Mouse (Mus musculus): ENCODE measurements around the gene Sulf2. TPM values are rescaled to one million over a fixed set of nuclear protein-coding genes. Genes with fewer than 3 reads are reported as not detected.
"Not testable (repeated sequence)": the region's sequence is repeated elsewhere in the genome, so short reads cannot be mapped to it uniquely, and the experiment has no call there.

Gene Sulf2
- total RNA-seq (2021): 10 to 100 TPM; 59.3 to 60.7 TPM
- long read RNA-seq, experiment 1, full-length matches to known transcripts: 18 of 56 reads
- long read RNA-seq, experiment 1, partial matches to known transcripts: 23 of 56 reads
- long read RNA-seq, experiment 1, other reads (novel, unspliced or antisense): 15 of 56 reads
- long read RNA-seq, experiment 2, full-length matches to known transcripts: 30 of 52 reads
- long read RNA-seq, experiment 2, partial matches to known transcripts: 14 of 52 reads
- long read RNA-seq, experiment 2, other reads (novel, unspliced or antisense): 8 of 52 reads

DNA sequence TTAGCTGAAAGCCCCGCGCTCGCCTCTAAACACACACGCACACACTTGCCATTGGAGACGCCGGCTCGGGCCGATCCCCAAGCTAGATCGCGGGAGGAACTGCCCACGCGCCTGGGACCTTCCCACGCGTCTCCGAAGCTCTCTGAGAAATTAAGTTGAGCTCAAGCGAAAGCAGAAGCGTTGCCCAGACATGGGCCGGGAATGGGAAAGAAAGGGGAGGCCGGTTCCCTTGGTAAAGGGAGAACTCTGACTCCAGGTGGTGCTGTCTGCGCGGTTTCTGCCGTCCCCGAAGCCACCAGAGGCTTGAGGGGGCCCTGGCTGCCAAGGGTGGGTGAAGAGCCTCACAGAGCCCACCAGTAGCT, at the start of gene Sulf2:
TSS of gene Sulf2 (minus strand) at position 210 of the 362 bp plus-strand sequence.
- peak; percentile 80 to 82 for DNase-seq
- intact Hi-C loops (cut with DNase I): loop anchor here (1.0 to 5.0 kb wide), 4 partner anchors 47 to 409 kb away; no protein-coding TSS in a partner anchor

DNA sequence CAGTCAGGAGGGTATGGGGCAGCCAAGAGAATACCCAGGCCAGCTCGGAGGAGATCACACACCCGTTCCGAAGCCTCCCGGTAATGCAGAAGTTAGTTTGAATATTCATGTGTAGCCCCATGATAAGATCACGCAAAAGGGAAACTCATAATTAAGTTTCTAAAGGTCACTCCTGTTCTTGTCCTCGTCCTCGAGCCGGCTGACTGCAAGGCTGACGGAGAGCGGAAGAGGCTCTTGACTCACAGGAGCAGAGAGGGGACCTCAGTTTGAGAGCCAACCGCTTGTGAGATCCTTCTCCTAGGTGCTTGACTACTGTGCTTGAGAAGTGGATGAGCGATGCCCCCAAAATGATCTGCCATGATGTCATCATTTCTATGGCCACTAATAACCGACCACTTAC, 48.7 kb upstream of the Sulf2 start:
- intact Hi-C loops (cut with DNase I): no loop called here
- no peak for DNase-seq

DNA sequence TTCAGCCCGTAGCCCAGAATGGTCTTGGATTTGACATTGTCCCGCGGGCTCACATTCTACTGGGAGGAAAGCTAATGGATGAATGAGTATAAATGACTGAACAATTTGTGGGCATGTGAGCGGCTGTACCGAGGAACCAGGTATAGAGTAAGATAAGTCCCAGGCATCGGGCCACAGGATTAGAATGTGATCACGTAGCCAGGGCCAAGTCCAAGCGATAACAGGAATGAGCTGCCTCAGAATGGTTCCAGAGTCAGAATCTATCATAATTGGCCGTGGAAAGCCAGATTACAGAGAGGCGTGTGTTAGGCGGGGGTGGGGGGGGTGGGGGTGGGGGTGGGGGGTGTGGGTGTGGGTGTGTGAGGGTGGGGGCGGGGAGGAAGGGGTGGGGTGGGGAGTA, 48.2 kb upstream of the Sulf2 start:
- intact Hi-C loops (cut with DNase I): no loop called here
- no peak for DNase-seq

DNA sequence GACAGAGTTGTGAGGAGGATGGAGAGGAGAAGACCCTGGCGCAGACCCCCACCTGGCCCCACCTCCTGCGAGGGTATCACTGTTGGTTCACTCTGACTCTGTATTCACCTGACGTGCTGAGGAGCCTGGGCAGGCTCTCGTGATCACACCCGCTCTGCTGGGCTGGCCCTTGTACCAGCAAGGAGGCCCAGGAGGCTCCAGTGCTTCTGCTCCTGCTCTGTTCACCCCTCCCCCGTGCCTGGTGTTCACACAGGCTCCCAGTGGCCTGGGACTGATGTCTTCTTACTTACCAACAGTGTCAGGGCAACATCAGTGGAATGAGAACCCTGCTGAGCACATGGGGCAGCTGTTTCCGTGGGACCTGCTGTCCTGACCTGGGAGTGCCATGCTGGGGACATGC, 42.5 kb upstream of the Sulf2 start:
- no peak for DNase-seq
- intact Hi-C loops (cut with DNase I): no loop called here

DNA sequence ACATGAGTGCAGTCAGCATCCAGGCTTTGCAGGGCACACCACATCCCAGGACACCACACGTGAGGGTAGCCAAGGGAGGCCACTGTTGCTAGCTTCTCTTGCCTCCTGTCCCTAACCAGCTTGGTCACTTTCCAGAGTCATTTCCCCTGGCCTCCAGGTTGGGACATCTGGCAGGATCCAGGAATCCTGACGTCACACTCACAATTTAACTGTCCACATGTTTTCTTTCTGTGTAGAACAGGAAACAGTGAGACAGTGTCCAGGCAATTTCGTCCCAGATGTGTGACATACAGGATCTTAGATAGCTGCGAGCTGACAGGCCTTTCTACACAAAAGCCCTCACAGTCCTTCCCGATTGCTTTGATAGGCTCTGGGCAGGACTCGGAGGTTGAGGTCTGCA, 41.6 kb upstream of the Sulf2 start:
- DNase-seq: no peak
- intact Hi-C loops (cut with DNase I): no loop called here

DNA sequence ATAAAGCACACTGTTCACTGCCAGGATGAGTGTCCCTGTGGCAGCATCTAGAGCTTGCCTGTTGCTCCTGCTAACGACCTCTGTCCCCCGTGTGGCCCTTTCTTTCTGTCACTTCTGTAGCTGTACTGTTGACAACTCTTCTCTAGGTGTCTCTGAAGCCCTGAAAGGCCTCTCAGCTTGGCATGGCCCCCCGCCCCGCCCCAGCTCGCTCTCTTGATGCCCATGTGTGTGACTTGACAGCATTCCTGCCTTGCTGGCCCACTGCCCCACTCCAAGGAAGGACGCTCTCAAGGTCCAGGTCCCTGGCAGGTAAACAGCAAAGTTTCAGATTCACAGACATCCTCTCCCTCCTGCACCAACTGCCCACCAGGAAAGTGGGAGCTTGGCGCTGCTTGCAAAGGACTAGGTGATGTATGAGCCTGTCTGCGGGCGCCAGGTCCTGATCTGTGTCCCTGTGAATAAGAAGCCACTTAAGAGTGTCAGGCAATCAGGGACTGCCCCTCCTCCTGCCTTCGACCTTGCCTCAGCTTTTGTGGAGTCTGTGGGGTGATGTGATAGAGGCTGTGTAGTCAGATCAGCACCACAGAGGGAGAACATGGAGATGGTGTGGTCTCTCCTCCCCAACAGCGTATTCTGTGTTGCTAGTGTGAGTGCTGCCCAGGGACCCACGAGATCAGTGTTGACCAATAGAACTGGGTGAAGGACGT, 40.8 kb upstream of the Sulf2 start:
- peak in 1 of 2 experiments; percentile 45 for DNase-seq
- intact Hi-C loops (cut with DNase I): no loop called here

DNA sequence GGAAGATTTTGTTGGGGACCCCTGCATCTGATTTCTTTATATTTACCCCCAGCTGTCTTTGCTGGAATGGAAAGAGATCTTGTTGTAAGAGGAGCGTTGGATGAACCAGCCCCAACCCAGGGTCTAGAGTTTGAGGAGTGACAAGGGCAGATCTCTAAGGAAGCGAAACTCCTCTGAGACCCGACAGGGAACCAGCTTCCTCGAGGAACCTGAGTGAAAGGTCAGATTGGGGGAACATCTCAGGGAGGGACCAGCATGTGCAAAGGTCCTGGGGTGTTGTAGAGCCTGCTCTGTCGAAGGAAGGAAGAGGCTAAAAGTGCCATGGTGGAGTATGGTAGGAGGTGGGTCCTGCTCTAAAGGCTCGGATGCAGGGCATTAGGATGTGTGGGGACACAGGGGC, 39.6 kb upstream of the Sulf2 start:
- DNase-seq: no peak

DNA sequence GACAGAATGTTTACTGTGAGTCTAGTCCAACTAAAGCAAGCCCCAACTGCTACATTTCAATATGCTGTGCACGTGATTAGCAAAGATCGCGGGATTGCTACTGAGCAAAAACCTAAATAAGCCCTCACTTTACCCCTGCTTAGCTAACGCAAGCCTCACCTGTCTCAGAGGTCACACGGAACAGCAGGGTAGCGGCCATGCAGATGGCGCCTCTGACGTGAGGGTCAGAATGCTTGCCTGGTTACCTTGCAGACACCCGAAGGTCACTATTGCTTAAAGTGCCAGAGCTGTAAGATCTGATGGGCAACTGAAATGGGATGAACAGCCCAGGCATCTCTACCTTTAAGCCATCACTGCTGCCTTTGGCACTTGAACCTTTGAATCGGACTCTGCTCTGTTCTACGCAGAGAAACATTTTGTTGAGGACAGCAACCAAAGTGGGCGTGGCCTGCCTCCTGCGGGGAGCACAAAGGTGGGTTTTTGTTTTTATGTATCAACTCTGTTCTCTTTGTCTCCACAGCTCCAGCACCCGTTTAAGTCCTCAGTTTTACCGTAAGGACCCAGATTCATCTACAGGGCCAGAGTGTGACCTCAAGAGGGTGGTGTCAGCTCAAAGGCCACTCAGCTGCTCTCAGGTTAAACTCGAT, 38.8 kb upstream of the Sulf2 start:
- intact Hi-C loops (cut with DNase I): no loop called here
- DNase-seq: no peak

More for the DNA sequence above, 39.6 kb upstream of the Sulf2 start:
- intact Hi-C loops (cut with DNase I): no loop called here

DNA sequence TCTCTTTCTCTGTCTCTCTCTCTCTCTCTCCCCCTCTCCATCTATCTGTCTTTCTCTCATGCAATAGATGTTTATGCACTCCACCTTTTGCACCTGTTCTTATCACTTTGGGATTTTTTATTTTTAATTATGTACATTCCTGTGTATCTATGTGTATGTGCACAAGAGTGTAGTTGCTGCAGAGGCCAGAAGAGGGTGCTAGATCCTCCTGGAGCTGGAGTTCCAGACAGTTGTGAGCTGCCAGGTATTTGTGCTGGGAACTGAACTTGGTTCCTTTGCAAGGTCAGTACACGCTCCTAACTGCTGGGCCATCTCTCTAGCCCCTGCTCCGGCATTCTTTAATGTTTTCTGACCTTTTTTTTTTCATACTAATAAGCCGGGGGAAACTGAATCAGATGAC, 38.0 kb upstream of the Sulf2 start:
- DNase-seq: no peak
- intact Hi-C loops (cut with DNase I): no loop called here

DNA sequence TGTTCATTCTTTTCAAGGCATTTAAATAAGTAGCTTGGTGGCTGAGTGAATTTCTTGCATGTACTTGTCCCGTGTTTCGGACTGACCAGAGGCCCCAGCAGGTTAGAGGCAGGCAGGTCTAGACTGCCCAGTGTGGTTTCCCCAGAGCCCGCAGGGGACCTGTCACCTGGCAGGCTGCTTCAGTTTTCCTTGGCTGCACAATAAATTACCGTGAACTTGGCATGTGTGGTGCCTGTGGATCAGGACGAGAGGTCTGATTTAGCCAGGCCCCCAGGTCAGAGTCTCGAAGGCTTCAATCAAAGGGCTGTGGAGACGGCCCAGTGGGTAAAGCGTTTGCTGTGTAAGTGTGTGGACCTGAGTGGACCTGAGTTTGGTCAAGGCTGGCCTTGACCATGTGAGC, 35.4 kb upstream of the Sulf2 start:
- intact Hi-C loops (cut with DNase I): no loop called here
- no peak for DNase-seq

DNA sequence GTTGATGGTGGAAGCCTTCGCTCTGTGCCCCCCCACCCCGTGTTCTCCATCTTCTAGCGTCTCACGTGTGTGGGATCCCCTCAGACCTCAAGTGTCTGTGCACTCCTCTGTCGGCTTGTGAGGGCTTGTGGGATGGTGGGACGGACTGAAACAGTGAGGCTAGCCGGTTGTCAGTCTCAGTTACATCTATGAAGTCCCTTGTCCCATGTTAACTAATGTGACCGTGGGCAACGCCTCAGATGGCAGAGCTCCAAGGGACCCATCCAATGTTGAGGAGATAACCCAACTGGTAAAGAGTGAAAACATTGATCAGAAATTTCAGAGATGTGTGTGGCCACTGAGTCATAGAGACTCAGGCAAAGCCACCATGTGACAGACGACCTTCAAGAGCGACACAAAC, 33.7 kb upstream of the Sulf2 start:
- intact Hi-C loops (cut with DNase I): no loop called here
- DNase-seq: no peak

DNA sequence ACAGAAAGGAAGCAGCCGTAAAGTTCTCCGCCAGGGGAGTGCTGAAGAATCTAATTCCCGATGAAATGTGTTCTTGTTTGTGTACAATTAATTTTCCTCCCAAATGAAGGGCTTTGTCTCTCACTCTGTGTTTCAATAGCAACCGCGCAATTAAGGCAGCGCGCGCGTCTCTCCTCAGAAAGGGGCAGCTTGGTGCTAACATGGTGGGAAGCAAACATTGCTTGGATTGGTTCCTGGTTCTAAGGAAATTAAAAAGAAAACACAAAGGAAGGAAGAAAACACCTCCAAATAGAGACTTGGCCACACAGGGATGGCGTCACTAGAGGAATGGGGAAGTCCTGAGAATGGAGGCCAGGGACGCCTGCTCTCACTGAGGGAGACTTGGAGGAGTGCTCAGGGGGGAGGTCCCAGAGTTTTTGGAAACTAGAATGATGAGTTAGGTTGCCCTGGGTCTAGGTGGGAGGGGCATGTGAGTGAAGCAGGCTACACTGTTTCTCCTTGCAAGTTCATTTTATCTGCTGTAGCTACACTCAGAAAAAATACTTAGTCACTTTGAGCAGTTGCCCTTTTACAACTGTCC, 32.5 kb upstream of the Sulf2 start:
- DNase-seq; intact Hi-C loops (cut with DNase I): not testable (repeated sequence)

DNA sequence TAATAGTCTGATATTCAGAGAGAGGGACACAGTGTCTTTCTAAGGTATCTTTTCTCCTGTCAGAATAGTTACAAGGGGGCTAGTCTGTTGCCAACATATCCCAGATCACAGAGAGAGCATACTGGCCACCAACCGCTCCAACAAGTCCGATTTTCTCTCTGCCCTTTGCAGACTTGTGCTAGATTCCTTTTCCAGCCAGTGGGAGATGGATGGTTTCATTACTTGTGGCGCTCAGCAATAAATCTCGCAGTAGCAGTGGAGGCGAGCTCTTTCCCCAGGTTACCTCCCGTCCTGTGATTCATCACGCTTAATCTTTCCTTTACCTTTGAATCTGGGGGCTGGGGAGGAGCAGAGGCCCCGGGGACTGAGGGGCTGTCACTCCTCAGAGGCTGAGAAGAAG, 31.9 kb upstream of the Sulf2 start:
- DNase-seq; intact Hi-C loops (cut with DNase I): not testable (repeated sequence)

DNA sequence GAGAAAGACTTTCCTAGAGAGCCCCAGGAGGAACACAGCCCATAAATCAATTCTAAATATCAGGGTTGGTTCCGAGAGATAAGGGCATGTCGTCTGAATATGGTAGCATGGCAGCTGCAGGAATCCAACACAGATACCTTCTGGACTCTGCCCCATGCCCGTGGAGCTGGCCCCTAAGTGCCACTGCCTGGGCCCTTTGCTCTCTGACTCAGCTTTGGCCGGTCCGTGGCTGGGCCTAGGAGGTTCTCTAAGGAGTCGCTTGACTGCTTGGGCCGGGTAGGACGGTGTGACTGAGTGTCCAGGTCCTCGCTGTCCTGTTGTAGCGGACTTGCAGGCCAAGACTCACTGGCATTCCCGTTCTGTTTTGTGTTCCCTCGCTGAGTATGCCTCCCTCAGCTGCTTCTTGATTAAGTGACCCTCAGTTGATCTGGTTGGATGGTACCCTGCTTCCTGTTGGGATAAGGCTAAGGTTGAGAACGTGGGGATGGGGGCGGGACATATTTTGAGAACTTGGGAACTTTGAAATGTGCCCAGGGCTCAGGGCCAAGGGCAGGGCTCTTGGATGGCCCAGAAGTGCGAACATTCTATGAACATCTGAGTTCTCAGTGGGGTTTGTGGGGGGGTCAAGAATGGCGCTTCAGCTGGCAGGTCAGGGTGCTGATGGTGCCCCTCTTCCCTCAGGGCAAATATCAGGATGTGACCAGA, 30.9 kb upstream of the Sulf2 start:
- no peak for DNase-seq
- intact Hi-C loops (cut with DNase I): no loop called here

DNA sequence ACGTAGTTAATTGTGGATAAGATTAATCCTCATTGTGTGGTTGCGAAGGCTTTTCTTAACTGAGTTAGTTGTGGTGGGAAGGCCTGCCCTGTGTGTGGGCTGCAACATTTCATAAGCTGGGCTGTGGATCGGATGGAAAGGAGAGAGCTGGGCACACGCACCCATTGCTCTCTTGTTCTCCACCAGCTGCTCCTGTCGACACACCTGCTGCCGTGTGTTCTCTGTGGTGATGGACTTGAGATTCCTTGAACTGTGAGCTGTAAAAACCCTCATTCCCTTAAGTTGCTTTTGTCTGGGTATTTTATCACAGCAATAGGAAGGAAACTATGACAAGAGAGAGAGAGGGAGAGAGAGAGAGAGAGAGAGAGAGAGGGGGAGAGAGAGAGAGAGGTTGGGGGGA, 30.3 kb upstream of the Sulf2 start:
- no peak for DNase-seq
- intact Hi-C loops (cut with DNase I): no loop called here

DNA sequence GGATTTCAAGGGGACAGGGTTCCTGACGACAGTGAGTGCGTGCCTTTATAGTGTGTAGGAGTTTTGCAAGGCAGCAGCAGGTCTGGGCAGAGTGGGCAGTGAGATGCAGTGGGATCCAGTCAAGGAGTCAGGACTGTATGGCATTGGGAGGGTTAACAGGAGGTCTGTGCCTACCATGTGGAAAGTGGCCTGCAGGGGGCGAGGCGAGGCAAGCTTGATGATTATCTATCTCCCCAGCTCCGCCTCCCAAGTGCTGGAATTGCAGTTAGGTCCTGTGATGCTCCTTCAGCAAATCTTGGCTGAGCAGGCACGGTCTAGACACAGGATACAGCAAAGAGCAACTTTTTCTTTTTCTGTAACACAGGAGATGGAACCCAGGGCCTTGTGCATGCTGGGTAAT, 29.0 kb upstream of the Sulf2 start:
- DNase-seq: no peak
- intact Hi-C loops (cut with DNase I): no loop called here

DNA sequence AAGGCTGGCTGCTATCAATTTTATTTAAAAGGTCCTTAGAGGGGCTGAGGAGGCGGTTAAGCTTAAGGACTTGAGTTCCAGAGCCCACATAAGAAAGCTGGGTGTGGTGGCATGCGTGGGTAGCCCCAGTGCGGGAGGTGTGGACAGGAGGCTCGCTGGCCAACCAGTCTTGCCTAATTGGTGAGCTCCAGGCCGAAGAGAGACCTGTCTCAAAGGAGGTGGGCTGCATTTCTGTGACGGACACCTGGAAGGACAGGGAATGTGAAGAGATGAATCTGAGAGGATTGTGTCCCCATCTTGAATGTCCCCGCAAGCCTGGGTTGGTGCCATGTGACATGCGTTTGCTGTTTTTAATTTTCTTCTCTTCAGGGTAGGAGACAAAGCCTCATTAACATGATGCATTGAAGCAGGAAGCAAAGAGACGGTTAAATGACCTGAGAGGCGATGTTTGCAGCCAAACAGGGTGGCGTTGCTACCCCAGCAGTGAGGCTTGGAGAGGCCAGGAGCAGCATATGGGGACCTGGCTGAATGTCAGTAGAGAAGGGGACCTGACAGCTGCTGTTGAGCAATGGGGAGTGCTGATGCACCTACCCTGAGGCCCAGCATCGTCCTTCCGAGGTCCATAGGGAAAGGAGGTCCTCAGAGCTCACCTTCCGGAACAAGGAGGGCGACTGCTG, 26.7 kb upstream of the Sulf2 start:
- DNase-seq: no peak
- intact Hi-C loops (cut with DNase I): no loop called here

DNA sequence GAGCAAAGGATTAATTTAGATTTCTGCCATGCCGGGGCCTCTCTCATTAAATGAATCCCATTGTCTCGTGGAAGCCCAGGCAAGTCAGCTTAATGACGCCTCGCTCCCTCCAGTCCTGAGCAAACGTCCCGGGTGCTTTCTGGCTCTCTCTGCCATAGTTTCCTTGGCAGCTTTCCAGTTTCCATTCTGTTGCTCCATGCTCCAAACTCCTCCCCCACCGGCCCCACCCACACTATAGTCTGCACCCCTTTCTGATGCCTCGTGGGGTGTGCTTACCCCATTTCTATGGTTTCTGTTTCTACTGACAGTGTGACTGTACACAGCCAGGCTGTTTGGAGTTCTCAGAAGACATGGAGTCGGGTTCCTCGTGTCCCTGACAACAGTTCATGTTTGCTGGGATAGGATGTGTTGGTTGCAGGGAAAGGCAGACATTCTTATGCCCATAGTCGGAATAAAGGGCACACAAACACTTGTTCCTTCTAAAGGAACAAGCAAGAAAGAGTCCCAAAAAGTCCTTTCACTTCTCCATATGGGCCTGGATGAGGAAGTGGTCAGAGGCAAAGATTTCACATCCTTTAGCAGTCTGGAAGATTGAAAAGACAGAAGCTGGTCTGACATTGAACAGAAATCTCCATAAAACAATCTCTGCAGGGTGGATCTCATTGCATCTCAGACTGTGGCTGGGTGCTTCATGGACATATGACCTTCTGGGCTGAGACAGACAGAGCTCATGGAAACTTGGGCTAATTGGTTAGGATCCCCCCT, 25.5 kb upstream of the Sulf2 start:
- intact Hi-C loops (cut with DNase I): no loop called here
- DNase-seq: peak; percentile 68 to 74

DNA sequence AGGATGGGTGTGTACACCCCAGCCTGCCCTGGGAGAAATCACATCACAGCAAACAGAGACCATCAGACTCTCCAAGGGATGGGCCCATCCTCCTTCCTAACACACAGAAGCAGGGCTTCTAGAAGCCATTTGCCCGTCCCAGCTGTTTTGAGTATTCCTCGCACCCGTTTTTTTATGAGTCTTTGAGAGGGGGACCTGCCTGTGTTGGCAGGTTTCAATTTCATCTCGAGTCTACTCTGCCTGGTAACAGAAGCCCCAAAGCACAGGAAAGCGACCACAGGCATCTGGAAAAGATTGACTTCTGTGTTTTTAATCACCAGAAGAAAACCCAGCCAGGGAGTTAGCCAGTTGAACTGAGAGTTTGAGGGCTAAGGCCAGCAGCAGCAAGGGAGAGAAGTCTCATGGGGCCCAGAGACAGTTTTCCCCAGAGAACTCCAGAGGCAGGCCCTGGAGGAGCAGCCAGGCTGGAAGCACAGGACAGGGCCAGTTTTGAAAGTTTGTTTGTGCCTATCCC, 24.7 kb upstream of the Sulf2 start:
- DNase-seq: peak in 1 of 2 experiments; percentile 40
- intact Hi-C loops (cut with DNase I): no loop called here
